10 mouse cellular contexts compared by ENCODE assay signal in the genomic region with DNA sequence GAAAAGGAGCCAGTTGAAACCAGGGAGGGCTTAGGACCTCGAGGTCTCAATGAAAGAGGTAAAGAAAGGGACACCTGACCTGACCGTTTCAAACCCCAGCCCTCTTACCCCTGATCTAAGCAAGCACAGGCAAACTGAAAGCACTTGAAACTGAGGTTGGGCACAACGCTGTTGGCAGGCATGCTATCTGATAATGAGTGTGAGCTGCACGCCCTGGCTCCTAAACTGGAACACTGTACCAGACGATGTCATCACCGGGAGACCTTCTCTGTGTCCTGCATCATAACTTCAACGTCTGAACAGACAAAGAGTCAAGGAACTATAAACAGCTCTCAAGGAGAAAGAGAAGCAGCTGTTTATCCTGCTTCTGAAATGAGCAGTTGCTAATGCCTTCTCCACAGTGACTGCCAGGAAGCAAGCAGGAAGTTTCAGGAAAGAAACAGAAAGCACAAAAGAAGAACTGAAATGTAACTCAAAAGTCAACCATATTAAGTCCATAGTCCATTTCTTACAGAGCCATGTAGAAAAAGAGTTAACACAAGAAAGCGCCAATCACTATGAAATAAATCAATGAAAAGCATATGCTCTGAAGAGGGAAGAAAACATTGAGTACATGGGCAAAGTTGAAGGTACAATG.
DNase-seq lines count a peak whose midpoint lies in the region; ATAC-seq and TF ChIP-seq lines count a peak whose summit lies in the region.
"Had no signal": no experiment of that assay in that cellular context is flagged by ENCODE, and none has a peak within 500 bp of the region (broad histone marks: within the 10 kb centered on the region; RNA-seq: fewer than 3 reads in every experiment).

No protein-coding gene starts in this region.

- no peak overlapping the region for H3K4me3 ChIP-seq in liver, embryonic 13.5 days (replicated peaks)
- peak overlapping the region; percentile 22; the same call in 1 of the 2 replicates for H3K4me3 ChIP-seq in small intestine, adult 2 months (ENCODE audit: low read depth, low read length)
- H3K4me3 ChIP-seq in hindbrain, embryonic 10.5 days, result no peak overlapping the region

- intact Hi-C loops in left cerebral cortex, postnatal 36 days (cut with DNase I), result no loop called here

- 20% methylated on average over 8 of the region's 8 CpGs for WGBS in liver, embryonic 13.5 days (ENCODE audit: insufficient replicate concordance)
- WGBS in small intestine, adult 2 months, result 7% methylated on average over 8 of the region's 8 CpGs
- WGBS in hindbrain, embryonic 10.5 days, result 68% methylated on average over 8 of the region's 8 CpGs

- TF ChIP-seq CTCF in small intestine, adult 2 months (IDR thresholded peaks at IDR 0.05; ENCODE audit: extremely low read depth, insufficient read length, insufficient replicate concordance, low read depth, low read length), result no peak

- peak; percentile 77 for ATAC-seq in erythroid progenitor cell, adult 5-6 weeks (replicated peaks; ENCODE audit: low FRiP score, poor library complexity, severe bottlenecking)
- no peak for ATAC-seq in liver, embryonic 13.5 days (ENCODE audit: low read depth)

- no peaks in the 10 kb centered on the region for H3K9me3 ChIP-seq in liver, embryonic 13.5 days (replicated peaks)
- no peaks in the 10 kb centered on the region for H3K9me3 ChIP-seq in hindbrain, embryonic 10.5 days

- H3K9ac ChIP-seq in liver, embryonic 13.5 days, result no peak overlapping the region

- peak overlapping the region; percentile 28; the same call in 1 of the 2 replicates for H3K4me2 ChIP-seq in liver, embryonic 13.5 days

- no peaks in the 10 kb centered on the region for H3K36me3 ChIP-seq in liver, embryonic 13.5 days
- no peaks in the 10 kb centered on the region for H3K36me3 ChIP-seq in small intestine, adult 2 months (ENCODE audit: control insufficient read depth, insufficient read depth, low read length)
- H3K36me3 ChIP-seq in hindbrain, embryonic 10.5 days, result no peaks in the 10 kb centered on the region

- peak; percentile 21 for DNase-seq in kidney, postnatal 14 days
- DNase-seq in kidney, adult 9 months, result no peak
- DNase-seq in liver, embryonic 13.5 days, result no peak
- DNase-seq in hindbrain, embryonic 10.5 days (ENCODE audit: low spot score), result no peak
- DNase-seq in left cerebral cortex, postnatal 36 days (ENCODE audit: low spot score in 2 of 2), result no peak
- DNase-seq in cerebellum, postnatal 36 days, result no peak
- DNase-seq: thymus, postnatal 4 days had no signal

- TF ChIP-seq POLR2A in small intestine, adult 2 months (IDR thresholded peaks at IDR 0.05; ENCODE audit: low read depth, low read length), result no peak

- H3K27me3 ChIP-seq in liver, embryonic 13.5 days, result no peaks in the 10 kb centered on the region
- H3K27me3 ChIP-seq in small intestine, adult 2 months (ENCODE audit: control insufficient read depth, insufficient read depth, low read length), result no peaks in the 10 kb centered on the region
- no peaks in the 10 kb centered on the region for H3K27me3 ChIP-seq in hindbrain, embryonic 10.5 days (ENCODE audit: insufficient read depth, poor library complexity, severe bottlenecking)

- H3K27ac ChIP-seq in liver, embryonic 13.5 days, result no peak overlapping the region
- H3K27ac ChIP-seq in small intestine, adult 2 months (ENCODE audit: insufficient read depth, low read depth, low read length), result peak overlapping the region; percentile 24; the same call in 1 of the 2 replicates
- H3K27ac ChIP-seq in hindbrain, embryonic 10.5 days, result no peak overlapping the region
- H3K27ac ChIP-seq: macrophage had no signal

- peaks cover 7% of the 10 kb centered on the region for H3K4me1 ChIP-seq in liver, embryonic 13.5 days (replicated peaks)
- peaks cover 6% of the 10 kb centered on the region; the same call in 1 of the 2 replicates for H3K4me1 ChIP-seq in small intestine, adult 2 months (ENCODE audit: control insufficient read depth, insufficient read depth, insufficient read length, low read length)
- H3K4me1 ChIP-seq in hindbrain, embryonic 10.5 days (replicated peaks), result no peaks in the 10 kb centered on the region
